Mouse (Mus musculus): ENCODE measurements around the gene Lsm14a. TPM values are rescaled to one million over a fixed set of nuclear protein-coding genes. Genes with fewer than 3 reads are reported as not detected.
"Not testable (repeated sequence)": the region's sequence is repeated elsewhere in the genome, so short reads cannot be mapped to it uniquely, and the experiment has no call there.

Gene Lsm14a
- polyA plus RNA-seq, 1 experiment from 2014 or later = 118 TPM

DNA sequence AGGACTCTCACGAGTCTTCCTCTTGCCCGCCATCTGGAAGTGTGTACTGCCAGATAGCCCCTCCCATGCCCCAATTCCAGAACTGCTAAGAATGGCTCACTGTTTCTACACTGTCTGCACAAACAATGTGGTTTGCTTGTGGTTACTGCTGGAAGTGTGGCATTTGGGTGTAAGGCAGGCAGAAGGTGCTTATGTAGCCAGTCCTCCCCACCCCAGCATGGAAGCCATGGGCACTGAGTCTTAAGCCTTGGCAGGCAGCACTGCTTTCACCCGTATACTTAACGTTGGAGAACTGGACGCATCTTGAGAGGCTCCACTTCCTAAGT lies 54.0 kb downstream of the Lsm14a start:
- ATAC-seq = no peak
- no peaks in the 10 kb centered on the region for H3K27me3 ChIP-seq
- no peak for DNase-seq (ENCODE audit: low read depth, low spot score)
- TF ChIP-seq CTCF (IDR thresholded peaks at IDR 0.05) = no peak
- ChIA-PET POLR2A (no interaction called here), CTCF (interaction anchor here (2.0 to 5.5 kb wide), 2 partner anchors 72 to 73 kb away, joined by 8 to 32 read pairs; no protein-coding TSS in a partner anchor)
- in situ Hi-C loops (cut with MboI; ENCODE audit: low pct_unique_long_range_greater_than_20kb) = no loop called here

- TF ChIP-seq CTCF (IDR thresholded peaks at IDR 0.05) = no peak
- no peak for DNase-seq (ENCODE audit: low read depth, low spot score)
- no peaks in the 10 kb centered on the region for H3K27me3 ChIP-seq
- ChIA-PET CTCF (interaction anchor here (1.0 to 2.0 kb wide), 2 partner anchors 11 to 72 kb away, joined by 3 to 8 read pairs; no protein-coding TSS in a partner anchor), POLR2A (no interaction called here)
- no peak for ATAC-seq
- in situ Hi-C loops (cut with MboI; ENCODE audit: low pct_unique_long_range_greater_than_20kb) = no loop called here
These were observed 54.5 kb downstream of the Lsm14a start for GRCm38 (mm10) chr7:34338445-34339163.

DNA sequence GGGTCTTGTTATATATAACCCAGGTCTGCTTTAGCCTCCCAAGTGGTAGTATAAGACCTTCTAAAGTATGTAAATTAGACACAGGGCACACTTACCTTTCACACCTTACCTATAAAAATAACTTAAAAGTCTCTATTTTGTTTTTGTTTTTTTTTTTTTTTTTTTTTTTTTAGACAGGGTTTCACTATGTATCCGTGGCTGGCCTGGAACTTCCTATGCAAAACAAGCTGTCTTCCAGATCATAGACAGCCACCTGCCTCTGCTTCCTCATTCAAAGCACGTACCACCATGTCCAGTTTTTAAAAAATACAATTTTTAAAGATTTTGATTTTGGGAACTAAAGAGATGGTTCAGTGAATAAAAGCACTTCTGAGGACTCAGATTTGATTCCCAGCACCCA lies 55.8 kb downstream of the Lsm14a start:
- ChIA-PET CTCF (interaction anchor here (0.9 to 2.0 kb wide), 2 partner anchors 21 to 71 kb away, joined by 3 to 8 read pairs; no protein-coding TSS in a partner anchor), POLR2A (no interaction called here)
- H3K27me3 ChIP-seq = no peaks in the 10 kb centered on the region
- in situ Hi-C loops (cut with MboI; ENCODE audit: low pct_unique_long_range_greater_than_20kb) = no loop called here
- TF ChIP-seq CTCF (IDR thresholded peaks at IDR 0.05) = no peak
- ATAC-seq (no peak), DNase-seq (ENCODE audit: low read depth, low spot score) (no peak)

DNA sequence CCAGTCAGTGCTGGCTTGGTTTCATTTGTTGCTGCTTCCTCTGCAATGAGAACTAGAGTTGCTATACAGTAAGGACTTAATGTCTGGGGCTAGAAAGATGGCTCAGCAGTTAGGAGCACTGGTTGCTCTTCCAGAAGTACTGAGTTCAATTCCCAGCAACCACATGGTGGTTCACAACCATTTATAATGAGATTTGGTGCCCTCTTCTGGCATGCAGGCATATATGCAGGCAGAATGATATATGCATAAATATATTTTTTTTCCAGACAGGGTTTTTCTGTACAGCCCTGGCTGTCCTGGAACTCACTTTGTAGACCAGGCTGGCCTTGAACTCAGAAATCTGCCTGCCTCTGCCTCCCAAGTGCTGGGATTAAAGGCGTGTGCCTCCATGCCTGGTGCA lies 56.6 kb downstream of the Lsm14a start:
- H3K27me3 ChIP-seq; ATAC-seq; CTCF ChIA-PET; in situ Hi-C loops (cut with MboI; ENCODE audit: low pct_unique_long_range_greater_than_20kb); POLR2A ChIA-PET; DNase-seq (ENCODE audit: low read depth, low spot score): not testable (repeated sequence)
- TF ChIP-seq CTCF (IDR thresholded peaks at IDR 0.05) = peak; percentile 54

GRCm38 (mm10) chr7:34327493-34327892 lies 65.6 kb downstream of the Lsm14a start:
- CTCF ChIA-PET = interaction anchor here (1.5 kb wide), 1 partner anchor 11 kb away, joined by 3 read pairs; no protein-coding TSS in a partner anchor
- in situ Hi-C loops (cut with MboI; ENCODE audit: low pct_unique_long_range_greater_than_20kb) = no loop called here
- no peaks in the 10 kb centered on the region for H3K27me3 ChIP-seq
- DNase-seq (ENCODE audit: low read depth, low spot score) (no peak), ATAC-seq (peak; percentile 39)
- no peak for TF ChIP-seq CTCF (IDR thresholded peaks at IDR 0.05)
- POLR2A ChIA-PET = no interaction called here

DNA sequence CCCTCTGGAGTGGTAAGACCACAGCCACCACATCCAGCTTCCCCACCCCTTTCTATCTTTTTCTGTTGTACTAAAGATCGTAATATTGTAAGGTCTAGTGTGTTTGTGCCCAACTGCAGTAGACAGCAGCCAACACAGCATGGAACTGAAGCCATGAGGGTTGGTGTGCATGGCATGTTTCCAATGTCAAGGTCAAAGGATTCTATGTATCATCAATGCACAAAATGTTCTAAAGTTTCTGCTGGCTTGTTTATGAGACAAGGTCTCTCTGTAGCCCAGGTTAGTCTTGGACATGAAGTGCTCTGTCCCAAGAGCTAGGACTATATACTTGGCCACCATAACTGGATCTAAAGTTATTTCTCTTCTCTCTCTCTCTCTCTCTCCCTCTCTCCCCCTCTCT lies 68.3 kb downstream of the Lsm14a start:
- CTCF ChIA-PET = interaction anchor here (1.9 kb wide), 1 partner anchor 59 kb away, joined by 7 read pairs; no protein-coding TSS in a partner anchor
- TF ChIP-seq CTCF (IDR thresholded peaks at IDR 0.05) = no peak
- no peaks in the 10 kb centered on the region for H3K27me3 ChIP-seq
- ATAC-seq (no peak), DNase-seq (ENCODE audit: low read depth, low spot score) (no peak)
- in situ Hi-C loops (cut with MboI; ENCODE audit: low pct_unique_long_range_greater_than_20kb) = no loop called here
- POLR2A ChIA-PET = no interaction called here

GRCm38 (mm10) chr7:34324005-34324404 lies 69.1 kb downstream of the Lsm14a start:
- CTCF ChIA-PET = no interaction called here
- POLR2A ChIA-PET = interaction anchor here (0.6 kb wide), 1 partner anchor 807 kb away, joined by 4 read pairs; no protein-coding TSS in a partner anchor
- ATAC-seq (no peak), DNase-seq (ENCODE audit: low read depth, low spot score) (no peak)
- TF ChIP-seq CTCF (IDR thresholded peaks at IDR 0.05) = peak; percentile 46
- in situ Hi-C loops (cut with MboI; ENCODE audit: low pct_unique_long_range_greater_than_20kb) = no loop called here
- no peaks in the 10 kb centered on the region for H3K27me3 ChIP-seq

DNA sequence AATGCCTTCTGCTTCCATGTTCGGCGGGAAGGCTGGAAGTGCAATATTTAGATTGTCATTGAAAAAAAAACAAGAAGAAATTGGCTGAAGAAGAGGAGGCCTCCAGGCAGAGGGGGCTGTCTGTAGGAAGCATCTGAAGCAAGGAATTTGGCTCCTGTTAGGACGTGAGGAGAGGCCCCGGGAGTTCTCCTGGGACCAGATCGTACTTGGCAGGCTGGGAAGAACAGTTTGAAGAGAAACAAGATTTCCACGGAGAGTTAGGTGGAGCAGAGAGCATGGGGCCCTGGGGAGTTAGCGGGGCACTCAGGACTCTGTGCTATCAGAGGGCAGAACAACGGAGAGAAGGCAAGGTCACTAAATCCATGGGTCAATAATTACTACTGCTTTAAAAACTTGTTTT lies 69.8 kb downstream of the Lsm14a start:
- no peaks in the 10 kb centered on the region for H3K27me3 ChIP-seq
- in situ Hi-C loops (cut with MboI; ENCODE audit: low pct_unique_long_range_greater_than_20kb) = no loop called here
- TF ChIP-seq CTCF (IDR thresholded peaks at IDR 0.05) = no peak
- no peak for DNase-seq (ENCODE audit: low read depth, low spot score)
- POLR2A ChIA-PET = no interaction called here
- no peak for ATAC-seq
- CTCF ChIA-PET = no interaction called here

GRCm38 (mm10) chr7:34321958-34322357 lies 71.2 kb downstream of the Lsm14a start:
- in situ Hi-C loops (cut with MboI; ENCODE audit: low pct_unique_long_range_greater_than_20kb) = no loop called here
- no peak for DNase-seq (ENCODE audit: low read depth, low spot score)
- ChIA-PET CTCF (interaction anchor here (0.6 kb wide), 1 partner anchor 19 kb away, joined by 3 read pairs; no protein-coding TSS in a partner anchor), POLR2A (no interaction called here)
- no peak for TF ChIP-seq CTCF (IDR thresholded peaks at IDR 0.05)
- ATAC-seq = peak; percentile 58
- H3K27me3 ChIP-seq = no peaks in the 10 kb centered on the region

DNA sequence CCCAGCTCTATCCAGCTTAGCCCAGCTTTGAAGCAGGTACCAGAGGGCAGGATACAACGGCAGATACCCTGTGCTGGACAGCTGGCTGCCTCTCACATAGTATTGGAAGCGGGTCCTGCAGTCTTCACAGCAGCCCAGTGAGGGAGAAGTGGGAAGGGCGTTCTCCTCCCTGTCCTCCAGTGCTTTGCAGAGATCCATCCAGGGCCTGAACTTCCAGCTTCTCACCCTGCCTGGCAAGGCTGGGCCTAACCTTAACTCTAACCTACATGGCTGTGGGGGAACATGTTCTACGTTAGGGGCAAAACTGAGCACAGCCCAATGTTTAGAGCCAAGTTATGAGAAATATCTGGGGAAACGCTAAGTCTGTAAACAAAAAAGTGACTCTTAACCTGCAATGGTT lies 72.0 kb downstream of the Lsm14a start:
- in situ Hi-C loops (cut with MboI; ENCODE audit: low pct_unique_long_range_greater_than_20kb) = no loop called here
- ChIA-PET CTCF (interaction anchor here (2.0 kb wide), 1 partner anchor 16 kb away, joined by 8 read pairs; no protein-coding TSS in a partner anchor), POLR2A (interaction anchor here (0.9 kb wide), 1 partner anchor 21 kb away, joined by 3 read pairs; no protein-coding TSS in a partner anchor)
- DNase-seq (ENCODE audit: low read depth, low spot score) = no peak
- TF ChIP-seq CTCF (IDR thresholded peaks at IDR 0.05) = no peak
- no peak for ATAC-seq
- no peaks in the 10 kb centered on the region for H3K27me3 ChIP-seq

DNA sequence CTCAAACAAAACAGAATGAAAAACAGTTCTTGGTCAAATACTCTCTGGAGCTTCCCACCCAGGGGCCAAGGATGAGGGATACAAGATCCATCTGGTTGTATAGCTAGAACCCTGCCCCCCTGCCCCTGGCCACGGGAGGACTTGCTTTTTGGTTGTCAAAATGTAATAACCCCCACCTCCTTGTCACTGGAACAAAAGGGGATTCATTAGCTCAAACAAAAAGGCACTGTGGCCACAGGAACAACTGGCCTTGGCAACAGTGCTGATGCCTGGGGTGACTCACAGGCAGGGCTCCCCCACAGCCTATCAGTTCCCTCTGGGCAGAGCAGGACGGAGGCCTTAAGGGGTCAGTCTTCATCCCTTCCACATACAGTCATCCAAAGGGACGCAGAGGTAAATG lies 73.2 kb downstream of the Lsm14a start:
- CTCF ChIA-PET = interaction anchor here (1.5 to 2.0 kb wide), 2 partner anchors 15 to 54 kb away, joined by 6 to 8 read pairs; no protein-coding TSS in a partner anchor
- POLR2A ChIA-PET = interaction anchor here (0.9 to 1.4 kb wide), 2 partner anchors 22 to 23 kb away, joined by 3 to 10 read pairs; no protein-coding TSS in a partner anchor
- no peaks in the 10 kb centered on the region for H3K27me3 ChIP-seq
- DNase-seq (ENCODE audit: low read depth, low spot score) (no peak), ATAC-seq (no peak)
- in situ Hi-C loops (cut with MboI; ENCODE audit: low pct_unique_long_range_greater_than_20kb) = no loop called here
- TF ChIP-seq CTCF (IDR thresholded peaks at IDR 0.05) = no peak
